Mouse (Mus musculus) limb, embryonic 14.5 days (tissue): ENCODE data around the gene Podxl2. TPM values are rescaled to one million over a fixed set of nuclear protein-coding genes. Genes with fewer than 3 reads are reported as not detected.

Experiments
- ATAC-seq: fragments of 200-750 bp; cut with Nextera tagmentation; 2 replicates; pipeline ENCODE4 v1.8.0; 2017; ENCODE audit warnings: low read depth, moderate number of reproducible peaks, moderate TSS enrichment; ENCODE audit not compliant: low FRiP score
- DNase-seq: peaks from one replicate; pipeline ENCODE4 v3.0.0-alpha.2; 2015; ENCODE audit warnings: low spot score
- H3K27ac ChIP-seq: fragments of 300-500 bp; sonication (generic); replicated peaks from 2 replicates; pipeline ENCODE4 v1.5.1; 2014; ENCODE audit warnings: low read depth, mild to moderate bottlenecking, low read length, moderate library complexity, mixed read lengths
- H3K27me3 ChIP-seq: fragments of 300-500 bp; sonication (generic); 2 replicates; pipeline ENCODE4 v1.6.1; 2014; ENCODE audit warnings: low read length, mixed read lengths; ENCODE audit not compliant: control insufficient read depth, insufficient read depth
- H3K36me3 ChIP-seq: fragments of 300-500 bp; sonication (generic); 2 replicates; pipeline ENCODE4 v1.6.1; 2014; ENCODE audit warnings: mild to moderate bottlenecking, low read length, moderate library complexity, mixed read lengths; ENCODE audit not compliant: control insufficient read depth, insufficient read depth
- H3K4me1 ChIP-seq: fragments of 300-500 bp; sonication (generic); 2 replicates; pipeline ENCODE4 v1.6.1; 2014; ENCODE audit warnings: antibody characterized with exemption, low read length, mixed read lengths; ENCODE audit not compliant: control insufficient read depth, insufficient read depth
- H3K4me2 ChIP-seq: fragments of 300-500 bp; sonication (generic); replicated peaks from 2 replicates; pipeline ENCODE4 v1.6.1; 2014; ENCODE audit warnings: low read depth, mild to moderate bottlenecking, low read length, moderate library complexity; ENCODE audit not compliant: severe bottlenecking
- H3K4me3 ChIP-seq: fragments of 300-500 bp; sonication (generic); replicated peaks from 2 replicates; pipeline ENCODE4 v1.5.1; 2014; ENCODE audit warnings: low read length
- H3K9ac ChIP-seq: fragments of 300-500 bp; sonication (generic); 2 replicates; pipeline ENCODE4 v1.6.1; 2014; ENCODE audit warnings: mild to moderate bottlenecking, low read depth, low read length, moderate library complexity; ENCODE audit not compliant: severe bottlenecking
- H3K9me3 ChIP-seq: fragments of 300-500 bp; sonication (generic); 2 replicates; pipeline ENCODE4 v1.6.1; 2016; ENCODE audit warnings: low read length; ENCODE audit not compliant: control insufficient read depth
- POLR2A ChIP-seq: fragments of 200-500 bp; IDR thresholded peaks from 2 replicates; pipeline ENCODE4 v1.8.0; 2012; ENCODE audit warnings: inconsistent platforms, mild to moderate bottlenecking, moderate library complexity, borderline replicate concordance; ENCODE audit not compliant: insufficient read depth, insufficient read length; ENCODE audit errors: extremely low read depth
- WGBS: fragments of 180-500 bp; shearing (Covaris S2); extraction: QIAGEN DNeasy Blood & Tissue Kit; methylation state at CpG from one replicate; pipeline ENCODE4 v1.1.7; 2014; 5-methylcytosine and 5-hydroxymethylcytosine counted together
- polyA plus RNA-seq, 2 experiments: library from polyadenylated mRNA; depleted of rRNA in 1 of 2; stranded (reverse) in 1 of 2; unstranded in 1 of 2; fragments of >200 nt; fragmentation: Nextera tagmentation in 1 of 2; extraction: Ambion mirVana in 1 of 2; gene quantifications; 2 replicates each; pipeline versions ENCODE4 v1.2.1 to v1.2.3; 2012 to 2014

Gene Podxl2
- polyA plus RNA-seq, 2 experiments, result 96.2 to 192 TPM

DNA sequence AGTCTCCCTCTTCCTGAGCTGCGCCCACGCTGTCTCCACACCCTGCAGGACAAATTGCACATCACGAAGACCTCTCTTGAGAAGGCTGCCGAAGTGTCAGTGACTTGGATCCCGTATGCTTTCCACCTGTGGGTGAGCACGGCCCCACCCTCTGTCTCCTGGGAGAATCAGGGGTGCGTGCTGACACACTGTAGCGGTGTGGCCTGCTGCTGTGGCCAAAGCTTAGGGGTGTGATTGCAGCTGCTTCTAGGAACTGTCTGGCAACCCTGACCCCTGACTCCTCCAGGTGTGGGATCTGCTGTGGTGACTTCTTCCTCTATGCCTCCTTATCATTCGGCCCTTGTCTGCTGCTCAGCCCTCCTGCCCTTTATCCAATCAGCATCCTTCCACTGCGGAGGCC, 61.0 kb downstream of the Podxl2 start:
- Histone ChIP-seq H3K4me3 (no peak overlapping the region), H3K9me3 (no peaks in the 10 kb centered on the region), H3K9ac (no peak overlapping the region), H3K27ac (no peak overlapping the region), H3K4me1 (peaks cover 2% of the 10 kb centered on the region), H3K4me2 (no peak overlapping the region), H3K27me3 (no peaks in the 10 kb centered on the region), H3K36me3 (no peaks in the 10 kb centered on the region)
- no peak for TF ChIP-seq POLR2A
- DNase-seq (no peak), ATAC-seq (no peak)
- WGBS, result 86% methylated on average over 10 of the region's 10 CpGs

DNA sequence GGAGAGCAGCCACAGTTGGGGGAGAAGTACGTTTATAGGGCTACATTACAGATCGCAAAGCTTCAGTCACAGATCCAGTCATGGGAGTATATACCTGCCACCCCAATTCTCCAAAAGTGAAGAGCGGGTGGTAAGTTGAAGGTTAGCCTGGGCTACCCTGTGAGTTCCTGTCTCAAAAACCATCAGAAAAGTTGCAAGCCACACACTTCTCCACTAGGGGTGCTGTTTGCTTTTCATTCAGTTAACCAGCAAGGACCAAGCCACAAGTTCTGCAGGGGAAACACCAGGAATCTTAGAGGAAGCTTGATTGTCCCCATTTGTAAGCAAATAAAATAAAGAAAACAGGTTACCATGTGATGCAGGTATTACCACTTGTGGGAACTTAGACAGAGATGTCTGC, 62.0 kb downstream of the Podxl2 start:
- H3K9me3 ChIP-seq, result no peaks in the 10 kb centered on the region
- ATAC-seq (no peak), DNase-seq (peak; percentile 41)
- H3K27ac ChIP-seq, result no peak overlapping the region
- 63% methylated on average over 3 of the region's 3 CpGs for WGBS
- no peak overlapping the region for H3K4me2 ChIP-seq
- no peak for TF ChIP-seq POLR2A
- H3K36me3 ChIP-seq, result no peaks in the 10 kb centered on the region
- H3K27me3 ChIP-seq, result no peaks in the 10 kb centered on the region
- no peak overlapping the region for H3K9ac ChIP-seq
- H3K4me3 ChIP-seq, result no peak overlapping the region
- peaks cover 2% of the 10 kb centered on the region for H3K4me1 ChIP-seq

DNA sequence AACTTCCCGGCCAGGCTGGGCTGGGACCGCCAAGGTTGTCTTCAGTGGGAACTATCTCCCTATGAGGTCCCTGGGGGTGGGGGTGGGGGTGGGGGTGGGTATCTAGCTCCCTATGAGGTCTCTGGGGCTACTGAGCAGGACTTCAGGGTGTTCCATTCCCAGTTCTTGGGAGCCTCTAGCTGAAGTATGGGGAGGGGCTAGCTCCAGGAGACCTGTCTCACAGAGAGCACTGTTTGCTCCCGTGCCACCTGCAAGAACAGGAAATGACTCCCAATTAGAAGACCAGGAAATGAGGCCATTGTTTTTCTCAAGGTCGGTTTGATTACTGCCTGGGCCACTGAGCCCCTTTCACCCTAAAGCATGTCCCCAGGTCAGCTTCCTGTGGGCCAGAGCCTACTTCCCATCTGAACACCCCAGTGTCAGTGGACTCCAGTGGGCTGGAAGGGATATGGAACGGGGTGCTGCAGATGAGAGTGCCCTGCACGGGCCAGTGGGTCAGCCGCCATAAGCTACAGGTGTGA, 62.9 kb downstream of the Podxl2 start:
- 35% methylated on average over 7 of the region's 7 CpGs for WGBS
- ATAC-seq, result no peak

DNA sequence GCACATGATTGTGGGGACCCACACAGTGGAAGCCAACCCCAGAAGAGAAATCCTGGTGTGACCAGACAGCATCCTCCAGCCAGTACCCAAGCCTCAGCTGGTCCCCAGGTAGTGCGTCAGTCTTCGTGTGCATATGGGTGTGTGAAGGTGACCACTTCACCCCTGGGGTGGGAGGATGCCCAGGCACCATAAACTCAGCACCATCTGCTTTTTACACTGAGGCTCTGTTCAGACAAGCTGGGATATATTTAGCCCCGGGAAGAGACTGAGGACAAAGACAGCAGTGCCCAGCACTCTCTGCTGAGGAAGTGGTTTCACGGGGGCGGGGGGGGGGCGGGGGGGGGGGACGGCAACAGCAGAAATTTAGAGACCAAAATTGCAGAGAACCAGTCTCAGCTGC, 63.4 kb downstream of the Podxl2 start:
- Histone ChIP-seq H3K4me2 (no peak overlapping the region), H3K36me3 (no peaks in the 10 kb centered on the region), H3K4me3 (no peak overlapping the region), H3K27ac (no peak overlapping the region), H3K9me3 (no peaks in the 10 kb centered on the region), H3K4me1 (peaks cover 2% of the 10 kb centered on the region), H3K27me3 (no peaks in the 10 kb centered on the region), H3K9ac (no peak overlapping the region)
- ATAC-seq (no peak), DNase-seq (no peak)
- WGBS, result 42% methylated on average over 4 of the region's 7 CpGs
- no peak for TF ChIP-seq POLR2A

More for the DNA sequence above, 62.9 kb downstream of the Podxl2 start:
- H3K4me2 ChIP-seq, result no peak overlapping the region
- H3K36me3 ChIP-seq, result no peaks in the 10 kb centered on the region
- peaks cover 2% of the 10 kb centered on the region for H3K4me1 ChIP-seq
- no peaks in the 10 kb centered on the region for H3K27me3 ChIP-seq
- no peak overlapping the region for H3K27ac ChIP-seq
- DNase-seq, result no peak
- no peaks in the 10 kb centered on the region for H3K9me3 ChIP-seq
- H3K4me3 ChIP-seq, result no peak overlapping the region
- no peak overlapping the region for H3K9ac ChIP-seq
- TF ChIP-seq POLR2A, result no peak

DNA sequence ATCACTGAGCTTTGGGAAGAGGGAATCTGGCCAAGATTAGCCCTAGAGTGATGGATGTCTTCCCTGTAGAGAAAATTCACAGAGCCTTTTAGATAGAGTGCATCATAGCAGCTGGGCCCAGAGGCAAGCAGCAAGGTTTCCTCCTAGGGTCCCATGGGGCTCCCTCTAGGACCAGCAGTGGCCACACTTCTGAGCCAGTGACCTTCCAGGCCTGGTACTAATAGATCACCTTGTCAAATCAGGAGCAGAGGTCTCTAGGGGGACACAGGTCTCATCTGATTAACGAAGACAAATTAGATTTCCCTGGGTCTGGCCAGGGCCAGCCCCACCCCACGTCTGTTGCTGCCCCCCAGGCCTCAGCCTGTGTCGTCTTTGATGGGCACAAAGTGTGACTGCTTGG, 64.6 kb downstream of the Podxl2 start:
- ATAC-seq (no peak), DNase-seq (no peak)
- peaks cover 2% of the 10 kb centered on the region for H3K4me1 ChIP-seq
- H3K9me3 ChIP-seq, result no peaks in the 10 kb centered on the region
- no peaks in the 10 kb centered on the region for H3K36me3 ChIP-seq
- 46% methylated on average over 3 of the region's 3 CpGs for whole genome bisulfite sequencing
- no peak for TF ChIP-seq POLR2A
- H3K4me3 ChIP-seq, result no peak overlapping the region
- H3K9ac ChIP-seq, result no peak overlapping the region
- H3K4me2 ChIP-seq, result no peak overlapping the region
- H3K27ac ChIP-seq, result no peak overlapping the region
- no peaks in the 10 kb centered on the region for H3K27me3 ChIP-seq
